Mouse (Mus musculus): ENCODE measurements at regions not wholly inside any gene's neighbourhood (a gene's known extent, or its start where the extent isn't known, plus 50 kb on each side); places are given as distances from the start of the nearest gene placed in this dataset.

DNA sequence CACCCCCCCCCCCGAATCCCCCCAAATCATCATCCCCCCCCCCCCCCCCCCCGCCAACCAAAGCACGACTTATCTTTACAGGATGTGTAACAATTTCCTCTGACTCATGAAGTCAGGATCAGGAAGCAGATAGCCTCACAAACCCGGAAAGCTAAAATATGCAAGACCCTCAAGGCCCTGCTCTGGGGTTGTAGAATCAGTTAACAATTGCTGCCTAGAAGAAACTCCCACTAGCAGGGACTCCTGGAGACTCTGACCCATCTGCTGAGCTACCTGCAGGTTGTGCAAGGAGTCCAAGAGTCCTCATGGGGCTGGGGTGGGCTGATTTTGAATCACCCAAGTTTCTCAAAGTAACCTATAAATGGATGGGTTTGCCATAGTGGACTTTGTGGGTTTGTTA is 79.9 kb downstream of the Enc1 start:
- no peak for TF ChIP-seq POLR2A (IDR thresholded peaks at IDR 0.05; ENCODE audit: low read depth, low read length)
- no peak for TF ChIP-seq CTCF (IDR thresholded peaks at IDR 0.05; ENCODE audit: extremely low read depth, insufficient read depth, insufficient read length, insufficient replicate concordance)
